Mouse (Mus musculus): ENCODE data around the gene Capn11. TPM values are rescaled to one million over a fixed set of nuclear protein-coding genes. Genes with fewer than 3 reads are reported as not detected.

The Capn11 gene
- total and polyA plus RNA-seq, 3 experiments: 0.03 TPM; not detected in 2

DNA sequence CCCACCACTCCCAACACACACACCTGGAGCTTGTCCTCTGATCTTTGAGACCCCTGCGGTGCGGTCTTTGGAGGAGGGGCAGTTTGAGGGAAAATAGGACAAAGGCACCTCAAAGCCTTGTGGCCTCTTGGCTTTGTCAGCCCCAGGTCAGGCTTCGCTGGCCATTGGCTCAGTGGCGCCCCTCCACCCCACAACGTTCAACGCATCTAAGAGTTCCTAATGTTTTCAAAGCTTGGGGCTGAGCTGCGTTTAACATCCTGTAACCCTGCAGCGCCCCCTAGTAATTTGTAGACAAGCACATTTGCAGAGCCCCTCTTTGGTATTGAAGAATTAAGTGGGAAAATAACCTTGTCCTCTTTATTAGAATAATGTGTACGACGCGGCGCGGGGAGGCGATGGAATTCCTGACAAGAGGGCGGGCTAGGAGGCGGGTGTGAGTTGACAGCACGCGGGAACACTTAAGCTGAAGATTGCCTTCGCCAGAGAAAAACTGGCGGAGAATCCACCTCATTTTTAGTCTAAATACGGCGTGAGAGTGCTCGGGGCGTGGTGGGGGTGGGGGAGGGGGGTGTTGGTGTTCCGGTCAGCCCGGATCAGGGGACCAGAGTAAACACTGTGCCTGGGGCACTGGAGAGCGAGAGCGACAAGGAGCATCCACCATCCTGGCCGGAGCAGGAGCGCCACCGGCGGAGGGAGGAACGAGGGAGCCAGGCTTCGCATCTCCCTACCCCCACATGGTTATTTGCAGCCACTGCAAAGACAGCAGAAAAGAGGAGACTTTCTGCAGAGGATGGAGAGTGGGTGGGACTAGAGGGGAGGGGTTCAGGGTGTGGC is 29.0 kb downstream of the Capn11 start:
- Histone ChIP-seq H3K79me2 (ENCODE audit: control insufficient read depth, insufficient read depth, low read length, poor library complexity) (no peaks in the 10 kb centered on the region), H3K9ac (ENCODE audit: control insufficient read depth, low read depth, low read length, poor library complexity, severe bottlenecking) (peak overlapping the region; percentile 65), H3K36me3 (ENCODE audit: control insufficient read depth in 1 of 2, insufficient read depth in 2 of 2, low read length in 2 of 2) (peaks cover 0 to 12% of the 10 kb centered on the region in 2 experiments; a peak in 2 of 4 replicates), H3K9me3 (replicated peaks; ENCODE audit: insufficient read depth, low read length) (no peaks in the 10 kb centered on the region), H3K27ac (ENCODE audit: control insufficient read depth, low read depth, low read length) (0 out of 2 replicates have a peak overlapping the region, but pooled peaks have one; percentile 10), H3K4me1 (ENCODE audit: control insufficient read depth in 1 of 2, insufficient read depth in 2 of 2, low read length in 2 of 2) (peaks cover 2 to 29% of the 10 kb centered on the region in 2 experiments; a peak in 2 of 4 replicates), H3K4me3 (ENCODE audit: control insufficient read depth in 1 of 2, insufficient read depth in 1 of 2, low read depth in 2 of 2, low read length in 2 of 2) (peak overlapping the region; percentile 29 to 40; a peak in 3 of 4 replicates), H3K27me3 (ENCODE audit: control insufficient read depth in 1 of 2, insufficient read depth in 2 of 2, low read length in 2 of 2) (no peaks in the 10 kb centered on the region)
- TF ChIP-seq ZMIZ1 (IDR thresholded peaks at IDR 0.05; ENCODE audit: low read depth, low read length) (no peak), RCOR1 (IDR thresholded peaks at IDR 0.05; ENCODE audit: low read depth, low read length) (no peak), CHD2 (IDR thresholded peaks at IDR 0.05; ENCODE audit: low read length) (no peak), USF1 (IDR thresholded peaks at IDR 0.05; ENCODE audit: low read depth, low read length) (no peak), MEF2A (IDR thresholded peaks at IDR 0.05; ENCODE audit: extremely low read depth, insufficient replicate concordance, low read depth, low read length, poor library complexity, severe bottlenecking) (no peak), POLR2AphosphoS5 (IDR thresholded peaks at IDR 0.05; ENCODE audit: borderline replicate concordance, low read depth, low read length) (no peak), NELFE (IDR thresholded peaks at IDR 0.05; ENCODE audit: low read depth, low read length) (no peak; the same call in 1 of the 2 replicates), TBP (IDR thresholded peaks at IDR 0.05; ENCODE audit: low read depth, low read length) (no peak), POLR2AphosphoS2 (IDR thresholded peaks at IDR 0.05; ENCODE audit: low read length) (no peak), SMC3 (IDR thresholded peaks at IDR 0.05; ENCODE audit: low read depth, low read length) (peak; percentile 52), MXI1 (IDR thresholded peaks at IDR 0.05; ENCODE audit: low read depth, low read length) (0 out of 2 replicates have a peak, but pooled peaks have one; percentile 12), EP300 (IDR thresholded peaks at IDR 0.05; ENCODE audit: low read depth in 1 of 2, low read length in 2 of 2) (no peak), ELF1 (IDR thresholded peaks at IDR 0.05; ENCODE audit: low read depth, low read length) (no peak), CTCF (IDR thresholded peaks at IDR 0.05 in 2 of 3, conservative IDR thresholded peaks at IDR 0.05 in 1 of 3; ENCODE audit: control insufficient read depth in 1 of 3, insufficient read depth in 1 of 3, low read depth in 2 of 3, low read length in 3 of 3, poor library complexity in 1 of 3, severe bottlenecking in 1 of 3) (peak; percentile 58 to 87 (median 65)), BHLHE40 (IDR thresholded peaks at IDR 0.05; ENCODE audit: borderline replicate concordance, low read depth, low read length) (0 out of 2 replicates have a peak, but pooled peaks have one; percentile 4), RAD21 (IDR thresholded peaks at IDR 0.05; ENCODE audit: low read depth, low read length) (peak; percentile 62), JUND (IDR thresholded peaks at IDR 0.05; ENCODE audit: low read depth, low read length) (no peak), E2F4 (IDR thresholded peaks at IDR 0.05; ENCODE audit: borderline replicate concordance, low read depth, low read length) (no peak), ZC3H11A (IDR thresholded peaks at IDR 0.05; ENCODE audit: low read depth, low read length) (peak; percentile 52)
- DNase-seq (ENCODE audit: low read depth, low spot score): peak; percentile 85
